Mouse (Mus musculus) gastrocnemius, postnatal 10 days (tissue): ENCODE measurements around the gene Hmcn2. TPM values are rescaled to one million over a fixed set of nuclear protein-coding genes. Genes with fewer than 3 reads are reported as not detected.

Experiments
- DNase-seq: peaks from one replicate; pipeline ENCODE4 v3.0.0; 2021; ENCODE audit warnings: mixed read lengths
- total RNA-seq, 2 experiments: library from RNA; stranded (reverse); gene quantifications; 2 replicates each; pipeline ENCODE4 v1.2.3; 2021

Gene Hmcn2
- total RNA-seq, 2 experiments from 2014 or later, result 38.8 to 50.5 TPM

DNA sequence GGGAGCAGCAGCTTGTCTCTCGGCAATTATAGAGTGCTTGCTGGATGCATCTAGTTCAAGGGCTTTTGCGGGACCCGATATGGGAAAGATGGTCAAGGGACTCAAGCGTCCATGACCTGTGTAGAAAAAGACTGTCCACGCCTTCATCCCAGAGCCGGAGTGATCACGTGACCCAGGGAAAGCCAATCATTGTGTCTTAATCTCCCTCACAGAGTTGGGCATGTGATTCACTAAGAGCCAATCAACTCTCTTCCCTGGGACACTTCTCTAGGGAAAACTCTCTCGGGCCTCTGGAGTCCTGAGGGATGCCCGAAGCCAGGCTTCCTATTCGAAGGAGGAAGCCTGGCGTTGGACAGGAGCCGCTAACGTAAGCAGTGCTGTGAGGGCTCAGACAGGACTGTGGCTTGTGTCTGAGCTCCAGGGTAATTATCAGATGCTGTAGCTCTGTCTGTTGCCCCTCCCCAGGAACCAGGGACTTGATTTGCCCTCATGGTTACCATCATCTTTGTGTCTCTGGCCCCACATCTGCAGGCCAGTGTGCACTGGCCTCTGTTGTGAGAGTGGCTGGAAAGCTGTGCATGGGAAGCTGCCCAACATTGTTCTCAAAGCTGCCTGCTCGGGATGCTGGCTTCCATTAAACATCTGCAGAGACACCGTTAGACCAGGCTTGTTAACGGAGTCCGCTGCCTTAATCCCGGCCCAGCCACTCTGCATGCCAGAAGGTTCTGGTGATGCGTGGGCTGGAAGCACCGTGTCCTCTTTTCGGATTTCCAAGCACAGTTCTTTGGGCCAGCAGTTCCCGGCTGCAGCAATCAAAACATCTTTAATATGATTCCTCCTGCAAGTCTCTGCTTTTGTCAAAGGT lies 9.2 kb upstream of the Hmcn2 start:
- no peak for DNase-seq

- DNase-seq, result peak; percentile 63
These were observed 8.5 kb upstream of the Hmcn2 start for GRCm38 (mm10) chr2:31305684-31306083.

DNA sequence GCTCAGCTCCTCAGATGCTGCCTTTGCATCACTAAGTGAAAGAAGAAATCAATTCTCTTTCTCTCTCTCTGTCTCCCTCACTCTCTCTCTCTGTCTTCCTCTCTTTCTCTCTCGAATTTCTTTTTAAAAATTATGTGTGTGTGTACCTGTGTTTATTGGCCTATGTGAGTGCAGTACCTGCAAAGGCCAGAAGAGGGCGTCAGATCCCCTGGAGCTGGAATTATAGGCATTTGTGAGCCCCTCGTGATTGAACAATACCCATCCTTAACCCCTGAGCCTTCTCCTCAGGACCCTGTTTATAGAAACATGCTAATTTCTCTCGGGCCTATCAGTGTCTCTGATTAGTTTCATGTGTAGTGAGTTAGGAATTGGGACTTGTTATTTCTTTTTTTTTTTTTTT lies 6.0 kb upstream of the Hmcn2 start:
- no peak for DNase-seq

- DNase-seq, result peak; percentile 56
These were observed 4.7 kb upstream of the Hmcn2 start for GRCm38 (mm10) chr2:31309549-31309948.

DNA sequence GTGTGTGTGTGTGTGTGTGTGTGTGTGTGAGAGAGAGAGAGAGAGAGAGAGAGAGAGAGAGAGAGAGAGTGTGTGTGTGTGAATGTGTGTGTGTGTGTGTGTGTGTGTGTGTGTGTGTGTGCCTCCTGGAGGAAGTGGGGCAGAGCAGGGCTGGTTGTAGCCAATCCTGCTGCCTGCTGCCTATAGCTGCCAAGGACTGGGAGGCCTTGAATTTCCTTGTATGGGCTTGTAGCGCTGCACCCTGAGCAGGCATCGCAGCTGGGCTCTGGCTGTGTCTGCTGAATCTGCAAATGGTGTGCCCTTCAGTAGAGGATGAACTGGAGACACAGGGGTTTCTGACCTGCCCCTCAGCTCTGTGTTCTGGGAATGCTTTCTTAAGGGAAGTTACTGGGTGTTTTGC lies 3.9 kb downstream of the Hmcn2 start:
- no peak for DNase-seq

- no peak for DNase-seq
These were observed 5.0 kb downstream of the Hmcn2 start for GRCm38 (mm10) chr2:31319200-31319599.

DNA sequence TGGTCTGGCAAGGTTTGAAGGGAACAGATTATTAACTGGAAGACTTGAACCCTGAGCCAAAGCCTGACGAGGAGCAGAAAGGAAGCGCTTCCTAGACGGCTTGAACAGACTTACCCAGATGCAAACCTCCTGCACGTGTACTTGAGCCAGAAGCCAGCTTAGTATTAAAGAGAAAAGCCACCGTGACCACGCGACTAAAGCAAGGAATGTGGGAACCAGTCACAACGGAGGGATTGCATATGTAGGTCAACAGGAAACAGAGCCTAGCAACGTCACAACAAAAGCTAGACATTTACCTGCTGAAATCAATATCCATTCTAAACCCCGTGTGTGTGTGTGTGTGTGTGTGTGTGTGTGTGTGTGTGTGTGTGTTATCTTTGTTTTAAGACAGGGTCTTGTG lies 13.0 kb downstream of the Hmcn2 start:
- DNase-seq, result no peak

DNA sequence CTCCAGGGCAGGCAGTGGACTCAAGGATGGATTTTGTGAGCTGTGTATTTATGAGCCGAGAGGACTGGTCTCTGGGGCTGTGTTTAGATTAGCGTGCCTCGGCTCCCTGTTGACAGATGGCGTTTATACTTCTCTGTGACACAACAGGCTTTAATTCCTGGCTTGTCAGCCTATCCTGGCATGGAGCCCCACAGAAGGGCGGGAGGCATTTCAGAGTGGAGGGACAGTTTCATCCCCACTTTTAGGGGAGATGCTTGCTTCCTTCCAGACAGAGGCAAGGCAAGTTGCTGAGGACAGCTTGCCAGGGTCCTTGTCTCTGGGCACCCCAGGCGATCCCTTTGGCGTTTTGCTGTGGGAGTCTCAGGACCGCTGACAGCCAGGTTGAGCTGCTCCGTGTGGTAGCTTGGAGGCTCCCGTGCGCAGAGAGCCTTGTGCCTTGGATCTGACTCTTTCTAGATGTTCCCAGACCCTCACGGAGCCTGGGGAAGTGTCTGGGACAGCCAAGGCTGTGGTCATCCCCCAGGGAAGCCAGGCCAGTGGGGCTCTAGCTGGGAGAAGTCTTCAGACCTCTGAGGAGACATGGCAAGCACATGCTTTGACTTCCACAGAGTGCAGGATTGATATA lies 23.6 kb downstream of the Hmcn2 start:
- DNase-seq, result peak; percentile 38

DNA sequence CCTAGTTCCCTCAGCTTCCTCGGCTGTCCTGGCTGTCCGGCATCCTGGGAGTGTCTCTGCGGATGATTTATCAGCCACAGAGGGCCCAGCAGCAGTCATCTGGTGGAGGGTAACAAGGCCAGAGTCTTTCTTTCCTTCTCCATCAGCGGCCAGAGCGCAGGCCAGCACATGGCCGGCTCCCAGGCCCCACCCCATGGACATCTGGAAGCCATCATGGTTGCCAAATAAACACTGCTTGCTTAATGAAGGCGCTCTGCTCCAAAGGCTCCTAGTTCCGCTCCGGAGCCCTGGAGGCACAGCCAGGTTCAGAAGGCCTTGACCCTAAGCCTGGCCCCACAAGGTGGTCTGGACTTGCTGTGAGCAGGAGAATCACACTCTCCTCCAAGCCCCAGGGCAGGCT lies 25.6 kb downstream of the Hmcn2 start:
- DNase-seq, result peak; percentile 70

GRCm38 (mm10) chr2:31341726-31342535 lies 27.7 kb downstream of the Hmcn2 start:
- no peak for DNase-seq

DNA sequence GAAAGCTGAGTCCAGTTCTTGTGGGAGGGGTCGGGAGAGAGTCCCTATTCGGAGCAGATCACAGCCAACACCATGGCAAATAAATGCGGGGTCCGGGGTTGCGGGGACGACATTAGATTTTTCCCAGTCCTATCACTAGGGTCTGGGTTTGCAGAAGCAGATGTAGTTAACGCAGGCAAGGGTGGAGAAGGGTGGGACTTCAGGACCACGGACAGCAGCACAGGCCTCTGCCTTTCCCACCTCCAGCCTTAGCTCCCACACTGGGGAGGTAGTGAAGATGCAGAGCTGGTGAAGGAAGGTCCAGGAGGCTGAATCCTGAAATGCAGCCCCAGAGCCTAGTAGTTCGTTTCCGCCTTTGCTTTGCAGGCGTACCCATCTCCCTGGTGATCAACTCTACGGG lies 31.9 kb downstream of the Hmcn2 start:
- DNase-seq, result peak; percentile 56

- peak; percentile 43 for DNase-seq
These were observed 34.2 kb downstream of the Hmcn2 start for GRCm38 (mm10) chr2:31348373-31348772.

- no peak for DNase-seq
These were observed 34.6 kb downstream of the Hmcn2 start for GRCm38 (mm10) chr2:31348850-31349249.

DNA sequence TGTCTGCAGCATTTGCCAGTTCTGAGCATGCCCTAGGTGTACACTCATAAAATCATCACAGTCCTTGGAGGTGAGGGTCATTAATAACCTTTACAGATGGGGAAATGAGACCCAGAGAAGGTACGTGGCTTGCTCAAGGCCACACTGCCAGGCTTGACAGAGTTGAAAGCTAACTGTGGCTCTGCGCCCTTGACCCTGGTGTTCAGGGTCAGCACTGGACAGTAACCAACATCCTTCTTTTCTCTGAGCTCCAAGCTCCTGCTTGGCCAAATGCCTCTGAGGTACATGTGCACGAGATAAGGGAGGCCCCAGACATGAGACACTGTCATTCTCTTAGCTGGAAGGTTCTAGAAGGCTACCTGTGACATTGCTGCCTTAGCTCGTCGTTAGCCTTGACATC lies 42.6 kb downstream of the Hmcn2 start:
- DNase-seq, result no peak

- no peak for DNase-seq
These were observed 45.1 kb downstream of the Hmcn2 start for GRCm38 (mm10) chr2:31359316-31359715.

DNA sequence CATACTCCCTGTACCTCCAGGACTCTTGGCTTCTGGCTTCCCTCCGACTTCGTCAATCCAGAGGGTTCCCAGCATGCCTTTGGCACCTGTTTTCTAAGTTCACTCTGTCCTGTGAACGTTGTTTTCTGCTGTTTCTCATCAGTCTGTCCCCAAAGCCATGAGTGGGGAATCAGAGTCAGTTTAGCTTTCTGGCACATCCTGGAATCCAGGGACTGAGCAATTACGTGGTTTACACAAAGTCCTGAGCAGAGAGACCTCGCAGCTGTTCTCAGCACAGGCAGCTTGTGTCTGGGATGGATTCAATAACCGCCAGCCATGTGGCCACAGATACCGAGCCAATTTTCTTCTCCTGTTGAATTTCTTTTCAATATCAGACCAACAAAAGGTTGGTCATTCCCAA lies 53.0 kb downstream of the Hmcn2 start:
- DNase-seq, result no peak

DNA sequence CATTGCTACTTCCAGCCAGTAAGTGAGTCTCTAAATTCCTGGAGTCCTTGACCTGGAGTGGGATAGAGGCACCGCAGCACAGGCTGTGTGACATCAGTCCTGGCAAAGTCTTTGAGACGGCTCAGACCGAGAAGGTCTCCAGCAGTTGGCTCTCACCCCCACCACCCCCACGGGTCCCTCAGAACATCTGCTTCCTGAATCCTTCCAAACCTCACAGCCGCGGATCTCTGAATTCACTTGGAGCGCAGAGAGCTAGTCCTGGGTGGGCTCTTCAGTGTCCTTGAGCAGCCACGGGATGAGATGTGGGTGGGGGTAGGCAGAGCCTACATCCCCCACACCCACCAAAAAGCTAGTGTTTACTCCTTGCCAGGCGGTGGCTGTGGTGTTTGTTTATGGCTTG lies 57.2 kb downstream of the Hmcn2 start:
- DNase-seq, result peak; percentile 53

DNA sequence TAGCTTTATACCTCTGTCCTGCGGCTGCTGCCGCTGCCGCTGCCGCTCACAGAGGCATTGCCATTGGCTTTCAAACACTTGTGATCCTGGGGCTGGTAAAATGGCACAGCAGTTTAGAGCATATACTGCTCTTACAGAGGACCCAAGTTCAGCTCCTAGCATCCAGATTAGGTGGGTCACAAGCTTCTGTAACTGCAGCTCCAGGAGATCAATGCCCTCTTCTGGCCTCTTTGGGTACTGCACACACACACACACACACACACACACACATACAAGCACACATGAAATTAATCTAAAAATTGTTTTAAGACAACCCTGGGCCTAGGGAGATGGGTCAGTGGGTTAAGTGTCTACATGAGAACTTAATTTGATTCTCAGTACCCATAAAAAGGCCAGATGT lies 58.0 kb downstream of the Hmcn2 start:
- no peak for DNase-seq

DNA sequence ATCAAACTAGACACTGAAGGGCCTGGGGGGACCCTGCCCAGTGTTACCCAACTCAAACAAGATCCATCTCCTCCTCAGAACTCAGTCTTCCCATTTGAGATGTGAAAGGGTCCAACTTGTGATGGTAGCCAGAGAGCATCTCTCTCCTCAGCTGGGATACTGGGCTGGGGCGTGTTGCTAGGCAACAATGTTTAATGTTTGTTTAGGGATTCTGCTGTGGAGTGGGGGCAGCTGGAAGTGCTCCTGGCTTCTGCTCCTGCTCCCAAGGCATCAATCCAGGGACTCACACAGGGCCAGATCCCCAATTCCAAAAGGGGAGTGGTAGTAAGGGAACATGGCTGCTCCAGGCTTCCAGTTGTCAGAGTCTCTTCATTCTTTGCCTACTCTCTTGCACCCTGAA lies 60.2 kb downstream of the Hmcn2 start:
- no peak for DNase-seq

DNA sequence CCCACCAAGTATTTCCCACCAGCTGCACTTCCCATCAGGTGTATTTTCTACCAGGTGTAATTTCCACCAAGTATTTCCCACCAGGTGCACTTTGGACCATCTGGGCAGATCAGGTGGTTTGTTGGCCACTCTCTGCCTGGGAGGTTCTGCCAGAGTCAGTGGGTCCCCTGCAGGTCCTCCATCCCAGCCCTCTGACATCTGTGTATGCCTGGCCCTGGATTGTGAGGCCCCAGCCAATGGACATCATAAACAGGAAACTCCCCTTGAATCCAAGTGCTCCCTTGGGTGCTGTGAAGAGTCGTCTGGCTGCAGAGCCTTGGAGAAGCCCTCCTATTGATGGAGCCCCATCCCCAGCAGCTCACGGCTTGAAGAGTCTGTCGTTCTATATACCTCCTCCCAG lies 61.8 kb downstream of the Hmcn2 start:
- no peak for DNase-seq

DNA sequence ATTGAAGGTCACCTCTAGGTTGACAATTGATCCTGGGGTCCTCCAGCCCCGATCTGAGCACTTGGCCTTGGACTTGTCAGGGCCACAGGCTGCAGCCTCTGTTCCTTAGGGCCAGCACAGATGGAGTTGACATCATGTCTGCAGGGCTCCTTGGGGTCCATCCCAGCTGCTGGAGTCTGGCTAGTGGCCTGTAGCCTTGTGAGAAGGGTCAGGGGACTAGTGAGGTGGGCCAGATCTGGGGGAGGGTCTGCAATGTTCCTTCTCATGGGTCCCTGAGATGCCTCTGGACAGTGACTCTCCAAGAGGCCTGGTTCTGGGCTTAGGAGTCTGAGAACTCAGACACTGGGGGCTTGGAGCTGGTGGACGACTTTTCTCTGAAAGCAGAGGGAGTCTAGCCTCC lies 63.3 kb downstream of the Hmcn2 start:
- no peak for DNase-seq

- DNase-seq, result peak; percentile 46
These were observed 67.2 kb downstream of the Hmcn2 start for GRCm38 (mm10) chr2:31381292-31381846.

DNA sequence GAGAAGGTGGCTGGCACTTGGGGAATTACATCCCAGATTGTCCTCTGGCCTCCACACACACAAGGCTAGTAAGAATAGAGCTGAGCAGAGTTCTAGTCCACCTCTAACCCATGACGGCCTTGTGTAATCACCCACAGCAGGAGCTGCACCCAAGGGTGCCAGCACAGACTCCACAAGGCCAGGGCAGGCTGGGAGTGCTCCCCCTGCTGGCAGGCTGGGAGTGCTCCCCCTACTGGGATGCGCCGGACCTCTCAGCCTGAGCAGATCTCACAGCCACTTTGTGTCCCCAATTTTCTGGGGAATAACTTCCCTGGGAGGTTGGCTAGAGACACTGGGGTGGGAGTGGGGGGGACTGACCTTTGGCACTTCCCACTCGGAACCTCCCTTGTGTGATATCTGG lies 68.7 kb downstream of the Hmcn2 start:
- DNase-seq, result peak; percentile 76
